In genomic region chr11:117413942-117414705, GRCm38 (mm10) we compare ENCODE assay signal across 9 mouse cellular contexts.
DNase-seq lines count a peak whose midpoint lies in the region; ATAC-seq and TF ChIP-seq lines count a peak whose summit lies in the region.
"Had no signal": no experiment of that assay in that cellular context is flagged by ENCODE, and none has a peak within 500 bp of the region (broad histone marks: within the 10 kb centered on the region; RNA-seq: fewer than 3 reads in every experiment).

No protein-coding gene starts in this region.

- H3K9me3 ChIP-seq in heart, embryonic 14.5 days (ENCODE audit: control insufficient read depth, low read length): no peaks in the 10 kb centered on the region
- H3K9me3 ChIP-seq in heart, embryonic 11.5 days (replicated peaks; ENCODE audit: control insufficient read depth, low read length): no peaks in the 10 kb centered on the region
- no peaks in the 10 kb centered on the region for H3K9me3 ChIP-seq in E14TG2a.4 (ENCODE audit: low read length)
- no peaks in the 10 kb centered on the region for H3K9me3 ChIP-seq in embryonic facial prominence, embryonic 12.5 days
- H3K9me3 ChIP-seq in limb, embryonic 12.5 days: no peaks in the 10 kb centered on the region; the same call in 1 of the 2 replicates
- H3K9me3 ChIP-seq: hindbrain, embryonic 15.5 days had no signal

- H3K9ac ChIP-seq in heart, embryonic 14.5 days (ENCODE audit: low read length): no peak overlapping the region
- H3K9ac ChIP-seq in heart, embryonic 11.5 days (ENCODE audit: low read depth, low read length): no peak overlapping the region
- no peak overlapping the region for H3K9ac ChIP-seq in embryonic facial prominence, embryonic 12.5 days
- no peak overlapping the region for H3K9ac ChIP-seq in limb, embryonic 12.5 days (replicated peaks)

- WGBS in heart, embryonic 14.5 days: 13% methylated on average over 11 of the region's 11 CpGs
- 7% methylated on average over 11 of the region's 11 CpGs for WGBS in heart, embryonic 11.5 days (ENCODE audit: insufficient replicate concordance)
- 12% methylated on average over 11 of the region's 11 CpGs for WGBS in embryonic facial prominence, embryonic 12.5 days
- WGBS in limb, embryonic 12.5 days: 8% methylated on average over 11 of the region's 11 CpGs

- H3K4me3 ChIP-seq in heart, embryonic 14.5 days (ENCODE audit: control insufficient read depth in 1 of 2, insufficient read depth in 1 of 2, low read depth in 1 of 2, low read length in 2 of 2): peak overlapping the region in 1 of 2 experiments; percentile 33; a peak in 1 of 4 replicates
- H3K4me3 ChIP-seq in heart, embryonic 11.5 days (ENCODE audit: low read depth, low read length): no peak overlapping the region
- H3K4me3 ChIP-seq in E14TG2a.4 (replicated peaks; ENCODE audit: low read length): peak overlapping the region; percentile 64
- H3K4me3 ChIP-seq in embryonic facial prominence, embryonic 12.5 days: no peak overlapping the region
- H3K4me3 ChIP-seq in limb, embryonic 12.5 days (replicated peaks): no peak overlapping the region

- TF ChIP-seq CTCF in E14TG2a.4 (conservative IDR thresholded peaks at IDR 0.05; ENCODE audit: low read length): no peak

- no peaks in the 10 kb centered on the region for H3K36me3 ChIP-seq in heart, embryonic 14.5 days (ENCODE audit: control insufficient read depth, insufficient read depth, low read length)
- no peaks in the 10 kb centered on the region for H3K36me3 ChIP-seq in heart, embryonic 11.5 days (ENCODE audit: control insufficient read depth, insufficient read depth, low read length)
- H3K36me3 ChIP-seq in E14TG2a.4 (ENCODE audit: insufficient read depth, low read length): peaks cover 5% of the 10 kb centered on the region
- no peaks in the 10 kb centered on the region for H3K36me3 ChIP-seq in embryonic facial prominence, embryonic 12.5 days
- no peaks in the 10 kb centered on the region for H3K36me3 ChIP-seq in limb, embryonic 12.5 days
- H3K36me3 ChIP-seq: hindbrain, embryonic 15.5 days had no signal

- H3K4me2 ChIP-seq in heart, embryonic 14.5 days (ENCODE audit: low read length): peak overlapping the region; percentile 69
- H3K4me2 ChIP-seq in heart, embryonic 11.5 days: no peak overlapping the region
- peak overlapping the region; percentile 50; the same call in 1 of the 2 replicates for H3K4me2 ChIP-seq in embryonic facial prominence, embryonic 12.5 days (replicated peaks)
- peak overlapping the region; percentile 62; the same call in 1 of the 2 replicates for H3K4me2 ChIP-seq in limb, embryonic 12.5 days

- H3K27me3 ChIP-seq in heart, embryonic 14.5 days (ENCODE audit: control insufficient read depth, insufficient read depth, low read length): peaks cover 68% of the 10 kb centered on the region
- peaks cover 58% of the 10 kb centered on the region for H3K27me3 ChIP-seq in heart, embryonic 11.5 days (ENCODE audit: control insufficient read depth, insufficient read depth, low read length)
- H3K27me3 ChIP-seq in E14TG2a.4 (ENCODE audit: insufficient read depth, low read length): peaks cover 8% of the 10 kb centered on the region
- H3K27me3 ChIP-seq in embryonic facial prominence, embryonic 12.5 days: peaks cover 9% of the 10 kb centered on the region
- H3K27me3 ChIP-seq in limb, embryonic 12.5 days: peaks cover 56% of the 10 kb centered on the region

- no peak for DNase-seq in thymus, postnatal 0 days (ENCODE audit: low spot score)
- DNase-seq in ovary, postnatal 14 days (ENCODE audit: low spot score): no peak
- DNase-seq in yolk sac, embryonic 10.5 days (ENCODE audit: low spot score): no peak

- no peak overlapping the region for H3K27ac ChIP-seq in heart, embryonic 14.5 days (replicated peaks in 1 of 2; ENCODE audit: control insufficient read depth in 1 of 2, insufficient read depth in 1 of 2, low read depth in 2 of 2, low read length in 2 of 2)
- H3K27ac ChIP-seq in heart, embryonic 11.5 days (ENCODE audit: low read depth, low read length): no peak overlapping the region
- no peak overlapping the region for H3K27ac ChIP-seq in embryonic facial prominence, embryonic 12.5 days
- no peak overlapping the region for H3K27ac ChIP-seq in limb, embryonic 12.5 days

- ATAC-seq in heart, embryonic 14.5 days (ENCODE audit: insufficient number of reproducible peaks, insufficient read depth, low FRiP score, low read depth): no peak
- no peak for ATAC-seq in heart, embryonic 11.5 days (replicated peaks; ENCODE audit: insufficient number of reproducible peaks, low FRiP score, low TSS enrichment)
- no peak for ATAC-seq in embryonic facial prominence, embryonic 12.5 days (ENCODE audit: insufficient number of reproducible peaks, insufficient read depth, low FRiP score, low TSS enrichment)
- no peak for ATAC-seq in limb, embryonic 12.5 days (ENCODE audit: insufficient number of reproducible peaks, insufficient read depth, low FRiP score, low TSS enrichment, low read depth)

- H3K4me1 ChIP-seq in heart, embryonic 14.5 days (ENCODE audit: control insufficient read depth in 2 of 2, insufficient read depth in 2 of 2, low read length in 2 of 2): peaks cover 9 to 24% of the 10 kb centered on the region in 2 experiments; a peak in 3 of 4 replicates
- H3K4me1 ChIP-seq in heart, embryonic 11.5 days (ENCODE audit: control insufficient read depth, insufficient read depth, low read length): peaks cover 11% of the 10 kb centered on the region; the same call in 1 of the 2 replicates
- peaks cover 81% of the 10 kb centered on the region for H3K4me1 ChIP-seq in E14TG2a.4 (replicated peaks; ENCODE audit: low read depth, low read length)
- peaks cover 59% of the 10 kb centered on the region for H3K4me1 ChIP-seq in embryonic facial prominence, embryonic 12.5 days
- H3K4me1 ChIP-seq in limb, embryonic 12.5 days (replicated peaks): peaks cover 59% of the 10 kb centered on the region
